Mouse (Mus musculus) gastrocnemius, postnatal 10 days (tissue): Measurements from ENCODE around the gene Hmgn2. TPM values are rescaled to one million over a fixed set of nuclear protein-coding genes. Genes with fewer than 3 reads are reported as not detected.
"Not testable (repeated sequence)": the region's sequence is repeated elsewhere in the genome, so short reads cannot be mapped to it uniquely, and the experiment has no call there.

Experiments
- DNase-seq: peaks from one replicate; pipeline ENCODE4 v3.0.0; 2021; ENCODE audit warnings: mixed read lengths
- total RNA-seq, 2 experiments: library from RNA; stranded (reverse); gene quantifications; 2 replicates each; pipeline ENCODE4 v1.2.3; 2021

The Hmgn2 gene
- total RNA-seq, 2 experiments from 2014 or later = 225 to 257 TPM

- DNase-seq = no peak
These were observed 43.2 kb downstream of the Hmgn2 start for GRCm38 (mm10) chr4:133925204-133925603.

DNA sequence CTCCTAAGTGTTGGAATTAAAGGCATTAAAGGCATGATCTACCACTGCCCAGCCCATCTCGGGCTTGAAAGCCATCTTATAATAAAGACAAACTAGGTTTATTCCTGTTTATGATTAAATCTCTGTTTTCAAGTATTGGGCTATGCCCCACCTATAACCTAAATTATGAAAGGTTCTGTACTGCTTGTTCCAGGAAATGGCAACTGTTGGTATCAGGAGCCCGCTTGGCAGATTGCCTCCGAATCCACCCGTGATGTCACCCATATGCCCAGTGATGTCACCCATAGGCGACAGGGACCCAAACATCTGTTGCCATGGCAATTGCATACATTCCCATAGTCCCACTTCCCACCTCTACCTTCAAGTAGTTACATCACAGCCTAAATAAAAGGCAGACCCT is 44.7 kb downstream of the Hmgn2 start:
- no peak for DNase-seq

GRCm38 (mm10) chr4:133918093-133918825 is 50.2 kb downstream of the Hmgn2 start:
- DNase-seq = not testable (repeated sequence)

Other genes starting within 250 kb of the Hmgn2 start
- gene Arid1a, start 211.9 kb downstream of the Hmgn2 start, total RNA-seq = 10 to 100 TPM; 33.5 to 44.1 TPM
- gene Rps6ka1, start 80.9 kb downstream of the Hmgn2 start, total RNA-seq = 1 to 10 TPM; 7.2 to 8.1 TPM
- 10 to 100 TPM; 16.7 to 17.5 TPM for gene Dhdds, start 32.3 kb upstream of the Hmgn2 start, total RNA-seq
- gene Lin28a, start 50.2 kb upstream of the Hmgn2 start, total RNA-seq = 1 to 10 TPM; 1.7 to 2.8 TPM
- not detected for gene Zfp683, start 85.2 kb upstream of the Hmgn2 start, total RNA-seq
- gene Crybg2, start 92.2 kb upstream of the Hmgn2 start, total RNA-seq = not detected
- 1 to 10 TPM in 1 of 2 experiments, under 1 TPM in 1; 0.70 to 2.1 TPM for gene Cd52, start 126.4 kb upstream of the Hmgn2 start, total RNA-seq
- 1 to 10 TPM in 1 of 2 experiments, under 1 TPM in 1; 0.73 to 1.7 TPM for gene Ubxn11, start 133.9 kb upstream of the Hmgn2 start, total RNA-seq
- gene Sh3bgrl3, start 160.1 kb upstream of the Hmgn2 start, total RNA-seq = 10 to 100 TPM; 44.9 to 59.6 TPM
- gene Cep85, start 218.5 kb upstream of the Hmgn2 start, total RNA-seq = 10 to 100 TPM; 50.5 to 55.0 TPM
- gene Gm7534, start 234.4 kb upstream of the Hmgn2 start, total RNA-seq = not detected